Comparison of ENCODE assay signal across 8 mouse cellular contexts in the genomic region with DNA sequence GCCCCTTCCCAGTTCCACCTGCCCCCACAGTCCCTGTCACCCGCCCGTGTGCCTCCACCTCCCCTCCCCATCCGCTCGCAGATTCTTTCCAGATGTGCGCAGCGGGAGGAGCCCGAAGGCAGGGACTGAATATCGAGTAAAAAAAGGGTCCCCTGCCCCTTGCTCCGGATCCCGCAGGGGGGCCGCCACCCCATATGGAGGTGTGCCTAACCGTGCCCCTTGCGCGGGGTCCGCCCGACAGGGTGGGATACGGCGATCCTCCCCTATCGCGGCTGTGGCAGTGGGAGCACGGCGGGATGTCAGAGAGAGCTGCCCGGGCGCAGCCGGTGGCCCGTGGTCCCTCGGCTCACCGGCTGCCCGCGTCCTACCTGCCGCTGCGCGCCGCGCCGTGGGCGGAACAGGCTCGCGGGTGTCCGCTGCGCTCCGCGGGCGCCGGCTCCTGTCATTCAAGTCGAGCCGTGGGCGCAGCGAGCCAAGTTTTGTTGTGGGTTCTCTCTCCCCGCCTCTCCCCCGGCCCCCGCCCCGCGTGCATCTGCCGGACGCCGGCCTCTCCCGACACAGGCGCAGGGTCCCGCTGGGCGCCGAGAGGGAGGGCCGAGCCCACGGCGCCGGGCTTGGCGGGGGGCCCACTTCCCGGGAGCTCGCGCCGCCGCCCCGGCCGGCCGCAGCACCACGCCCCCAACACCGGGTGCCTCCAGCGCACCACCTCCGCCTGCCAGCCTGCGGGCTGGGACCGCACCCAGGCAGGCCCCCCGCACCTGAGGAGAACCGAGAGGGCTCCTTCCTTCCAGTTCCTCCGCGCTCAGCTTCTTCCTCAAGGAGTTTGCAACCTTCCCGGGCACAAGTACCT.
DNase-seq lines count a peak whose midpoint lies in the region; ATAC-seq and TF ChIP-seq lines count a peak whose summit lies in the region.

No protein-coding gene starts in this region.

- no peaks in the 10 kb centered on the region for H3K36me3 ChIP-seq in spleen, adult 2 months (ENCODE audit: control insufficient read depth, insufficient read depth, low read length)
- no peaks in the 10 kb centered on the region for H3K36me3 ChIP-seq in embryonic facial prominence, embryonic 14.5 days (ENCODE audit: control insufficient read depth, insufficient read depth, low read length)
- H3K36me3 ChIP-seq in heart, embryonic 13.5 days: no peaks in the 10 kb centered on the region
- no peaks in the 10 kb centered on the region for H3K36me3 ChIP-seq in kidney, embryonic 16.5 days (ENCODE audit: insufficient read depth, low read length)
- no peaks in the 10 kb centered on the region for H3K36me3 ChIP-seq in lung, embryonic 15.5 days

- no peak for TF ChIP-seq POLR2A in spleen, adult 2 months (IDR thresholded peaks at IDR 0.05; ENCODE audit: low read depth, low read length)

- H3K4me2 ChIP-seq in embryonic facial prominence, embryonic 14.5 days (ENCODE audit: low read depth, low read length): peak overlapping the region; percentile 98
- peak overlapping the region; percentile 99 for H3K4me2 ChIP-seq in heart, embryonic 13.5 days
- H3K4me2 ChIP-seq in kidney, embryonic 16.5 days (replicated peaks; ENCODE audit: low read depth, low read length): peak overlapping the region; percentile 99
- H3K4me2 ChIP-seq in lung, embryonic 15.5 days: peak overlapping the region; percentile 99

- no peak for TF ChIP-seq CTCF in spleen, adult 2 months (IDR thresholded peaks at IDR 0.05; ENCODE audit: extremely low read depth, insufficient read depth, insufficient read length, insufficient replicate concordance)

- peak; percentile 66 for ATAC-seq in embryonic facial prominence, embryonic 14.5 days (ENCODE audit: low read depth)
- ATAC-seq in heart, embryonic 13.5 days (ENCODE audit: extremely low read depth, insufficient number of reproducible peaks, low FRiP score, low TSS enrichment): no peak; the same call in 1 of the 2 replicates
- peak; percentile 62 for ATAC-seq in kidney, embryonic 16.5 days (ENCODE audit: low FRiP score, low TSS enrichment)
- ATAC-seq in lung, embryonic 15.5 days (ENCODE audit: borderline replicate concordance, extremely low read depth, low FRiP score, low TSS enrichment): peak; percentile 51
- ATAC-seq in monocyte, adult 5-6 weeks (replicated peaks; ENCODE audit: insufficient number of reproducible peaks, low FRiP score, low TSS enrichment, poor library complexity, severe bottlenecking): no peak

- peak overlapping the region; percentile 37; the same call in 1 of the 2 replicates for H3K4me3 ChIP-seq in spleen, adult 2 months (ENCODE audit: extremely low read depth, insufficient read depth, insufficient read length)
- peak overlapping the region; percentile 66 for H3K4me3 ChIP-seq in embryonic facial prominence, embryonic 14.5 days (ENCODE audit: low read depth, low read length)
- peak overlapping the region; percentile 69 for H3K4me3 ChIP-seq in heart, embryonic 13.5 days
- H3K4me3 ChIP-seq in kidney, embryonic 16.5 days (ENCODE audit: low read length): peak overlapping the region; percentile 64
- H3K4me3 ChIP-seq in lung, embryonic 15.5 days: peak overlapping the region; percentile 56

- peaks cover 6% of the 10 kb centered on the region; the same call in 1 of the 2 replicates for H3K27me3 ChIP-seq in spleen, adult 2 months (ENCODE audit: control insufficient read depth, insufficient read depth, low read length)
- H3K27me3 ChIP-seq in embryonic facial prominence, embryonic 14.5 days (replicated peaks; ENCODE audit: control insufficient read depth, insufficient read depth, low read length): peaks cover 20% of the 10 kb centered on the region; the same call in 1 of the 2 replicates
- H3K27me3 ChIP-seq in heart, embryonic 13.5 days (replicated peaks): peaks cover 77% of the 10 kb centered on the region
- peaks cover 36% of the 10 kb centered on the region for H3K27me3 ChIP-seq in kidney, embryonic 16.5 days (ENCODE audit: insufficient read depth, low read length)
- peaks cover 50% of the 10 kb centered on the region for H3K27me3 ChIP-seq in lung, embryonic 15.5 days

- H3K9ac ChIP-seq in embryonic facial prominence, embryonic 14.5 days (ENCODE audit: low read depth, low read length): peak overlapping the region; percentile 74
- peak overlapping the region; percentile 78 for H3K9ac ChIP-seq in heart, embryonic 13.5 days
- H3K9ac ChIP-seq in kidney, embryonic 16.5 days (replicated peaks; ENCODE audit: low read length): peak overlapping the region; percentile 67
- peak overlapping the region; percentile 43 for H3K9ac ChIP-seq in lung, embryonic 15.5 days

- H3K27ac ChIP-seq in spleen, adult 2 months (ENCODE audit: insufficient read depth, low read length): no peak overlapping the region
- no peak overlapping the region for H3K27ac ChIP-seq in embryonic facial prominence, embryonic 14.5 days (replicated peaks; ENCODE audit: low read depth, low read length)
- no peak overlapping the region for H3K27ac ChIP-seq in heart, embryonic 13.5 days (replicated peaks)
- H3K27ac ChIP-seq in kidney, embryonic 16.5 days (ENCODE audit: low read length): no peak overlapping the region
- no peak overlapping the region for H3K27ac ChIP-seq in lung, embryonic 15.5 days

- no peaks in the 10 kb centered on the region; the same call in 1 of the 2 replicates for H3K4me1 ChIP-seq in spleen, adult 2 months (ENCODE audit: control insufficient read depth, insufficient read depth, insufficient read length)
- 0 out of 2 replicates have a peak, but pooled peaks cover 7% of the 10 kb centered on the region for H3K4me1 ChIP-seq in embryonic facial prominence, embryonic 14.5 days (ENCODE audit: control insufficient read depth, insufficient read depth, low read length)
- peaks cover 24% of the 10 kb centered on the region for H3K4me1 ChIP-seq in heart, embryonic 13.5 days
- H3K4me1 ChIP-seq in kidney, embryonic 16.5 days (ENCODE audit: insufficient read depth, low read length): peaks cover 19% of the 10 kb centered on the region
- H3K4me1 ChIP-seq in lung, embryonic 15.5 days: peaks cover 16% of the 10 kb centered on the region; the same call in 1 of the 2 replicates

- no peaks in the 10 kb centered on the region for H3K9me3 ChIP-seq in embryonic facial prominence, embryonic 14.5 days (ENCODE audit: control insufficient read depth, low read length)
- no peaks in the 10 kb centered on the region for H3K9me3 ChIP-seq in heart, embryonic 13.5 days
- H3K9me3 ChIP-seq in kidney, embryonic 16.5 days (ENCODE audit: low read length): no peaks in the 10 kb centered on the region
- no peaks in the 10 kb centered on the region for H3K9me3 ChIP-seq in lung, embryonic 15.5 days

- no peak for DNase-seq in spleen, adult 2 months (ENCODE audit: low read depth in 1 of 2, low spot score in 2 of 2)
- no peak for DNase-seq in spleen, postnatal 14 days (ENCODE audit: low spot score in 2 of 2)
- peak; percentile 64 for DNase-seq in embryonic facial prominence, embryonic 14.5 days (ENCODE audit: low spot score)
- peak; percentile 59 for DNase-seq in ovary, postnatal 36 days (ENCODE audit: low spot score)

- 2% methylated on average over 82 of the region's 86 CpGs for WGBS in spleen, adult 2 months
- WGBS in embryonic facial prominence, embryonic 14.5 days: under 1% methylated on average over 30 of the region's 86 CpGs
- under 1% methylated on average over 86 of the region's 86 CpGs for WGBS in heart, embryonic 13.5 days
- under 1% methylated on average over 56 of the region's 86 CpGs for WGBS in kidney, embryonic 16.5 days
- WGBS in lung, embryonic 15.5 days: under 1% methylated on average over 77 of the region's 86 CpGs

Comparison
In these comparisons a context has a peak if more than half of its experiments do, and no peak if none do; other contexts are left out.
1. DNase-seq: peak in embryonic facial prominence, embryonic 14.5 days (single experiment) and ovary, postnatal 36 days (single experiment); none in spleen, adult 2 months (0 of 2) and spleen, postnatal 14 days (0 of 2).
2. ATAC-seq: peak in embryonic facial prominence, embryonic 14.5 days (single experiment), kidney, embryonic 16.5 days (single experiment) and lung, embryonic 15.5 days (single experiment); none in heart, embryonic 13.5 days (single experiment) and monocyte, adult 5-6 weeks (single experiment).
3. Peak in every context shown above with its lines, with median percentiles within 50 percentile points of each other: H3K4me3 ChIP-seq, H3K4me2 ChIP-seq and H3K9ac ChIP-seq.